Mouse (Mus musculus) kidney, adult 2 months (tissue): Measurements from ENCODE around the gene Ciz1. TPM values are rescaled to one million over a fixed set of nuclear protein-coding genes. Genes with fewer than 3 reads are reported as not detected.

Source experiments
- DNase-seq: peaks from one replicate; pipeline ENCODE4 v3.0.0; 2021
- H3K27ac ChIP-seq: fragments of 200-500 bp; 2 replicates; pipeline ENCODE4 v1.5.1; 2012; ENCODE audit warnings: low read depth, low read length, control low read depth, inconsistent platforms; ENCODE audit not compliant: insufficient read depth
- H3K27me3 ChIP-seq: fragments of 200-500 bp; replicated peaks from 2 replicates; pipeline ENCODE4 v1.6.1; 2012; ENCODE audit warnings: mild to moderate bottlenecking, moderate library complexity, low read length, inconsistent platforms; ENCODE audit not compliant: control insufficient read depth, insufficient read depth
- H3K36me3 ChIP-seq: fragments of 200-500 bp; 2 replicates; pipeline ENCODE4 v1.6.1; 2012; ENCODE audit warnings: mild to moderate bottlenecking, moderate library complexity, low read length, inconsistent platforms; ENCODE audit not compliant: control insufficient read depth, insufficient read depth
- H3K4me1 ChIP-seq: fragments of 200-500 bp; 2 replicates; pipeline ENCODE4 v1.6.1; 2011; ENCODE audit warnings: low read length; ENCODE audit not compliant: control insufficient read depth, insufficient read depth
- H3K4me3 ChIP-seq: fragments of 200-500 bp; 2 replicates; pipeline ENCODE4 v1.5.1; 2011; ENCODE audit warnings: mild to moderate bottlenecking, low read depth, low read length, control low read depth; ENCODE audit not compliant: insufficient read depth
- CTCF ChIP-seq: fragments of 200-500 bp; conservative IDR thresholded peaks from 2 replicates; pipeline ENCODE4 v1.5.1; 2011; ENCODE audit warnings: low read depth, mild to moderate bottlenecking, control low read depth, low read length, moderate library complexity, mixed read lengths; ENCODE audit not compliant: insufficient read depth, insufficient read length
- POLR2A ChIP-seq: fragments of 200-500 bp; IDR thresholded peaks from one replicate; pipeline ENCODE4 v1.6.1; 2011; ENCODE audit warnings: low read depth, low read length, control low read depth
- WGBS: fragments of 180-500 bp; shearing (Covaris S2); methylation state at CpG from one replicate; pipeline ENCODE4 v1.1.7; 2018; 5-methylcytosine and 5-hydroxymethylcytosine counted together
- polyA plus RNA-seq: library from polyadenylated mRNA; depleted of rRNA; stranded (reverse); fragments of >200 nt; gene quantifications from 2 replicates; pipeline ENCODE4 v1.2.3, GENCODE M21; 2012

Ciz1 gene
- polyA plus RNA-seq, 1 experiment, result 130 TPM

GRCm38 (mm10) chr2:32332159-32332558 lies 20.0 kb upstream of the Ciz1 start:
- Histone ChIP-seq H3K36me3 (no peaks in the 10 kb centered on the region), H3K4me3 (no peak overlapping the region), H3K27ac (no peak overlapping the region), H3K27me3 (no peaks in the 10 kb centered on the region), H3K4me1 (no peaks in the 10 kb centered on the region)
- TF ChIP-seq CTCF (no peak), POLR2A (no peak)
- 89% methylated on average over 5 of the region's 5 CpGs for WGBS
- no peak for DNase-seq

DNA sequence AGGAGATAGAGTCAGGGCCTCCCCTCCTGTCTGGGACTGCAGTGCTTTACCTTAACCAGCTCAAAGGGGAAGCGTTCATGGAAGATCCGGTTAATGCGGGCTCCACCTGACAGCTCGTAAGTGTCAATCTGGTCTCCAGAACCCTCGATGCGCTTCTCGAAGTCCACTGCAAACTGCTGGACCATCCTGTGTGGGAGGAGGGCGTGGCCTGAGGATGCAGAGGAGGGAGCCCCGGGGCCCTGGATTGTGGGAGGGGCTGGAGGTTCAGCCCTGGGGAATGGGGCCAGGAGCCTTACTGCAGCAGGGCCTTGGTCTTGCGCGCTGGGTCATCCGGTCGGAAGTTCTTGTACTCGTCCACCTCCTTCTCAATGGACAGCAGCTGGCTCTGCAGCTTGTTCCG lies 16.2 kb upstream of the Ciz1 start:
- 42% methylated on average over 15 of the region's 15 CpGs for WGBS
- Histone ChIP-seq H3K27me3 (no peaks in the 10 kb centered on the region), H3K4me3 (no peak overlapping the region), H3K27ac (no peak overlapping the region), H3K36me3 (no peaks in the 10 kb centered on the region), H3K4me1 (no peaks in the 10 kb centered on the region)
- no peak for DNase-seq
- TF ChIP-seq CTCF (no peak), POLR2A (no peak)

- H3K27me3 ChIP-seq, result no peaks in the 10 kb centered on the region
- peak; percentile 36 for DNase-seq
- WGBS, result 51% methylated on average over 26 of the region's 26 CpGs
- H3K4me1 ChIP-seq, result no peaks in the 10 kb centered on the region
- H3K27ac ChIP-seq, result no peak overlapping the region
- no peaks in the 10 kb centered on the region for H3K36me3 ChIP-seq
- TF ChIP-seq CTCF, result no peak
- no peak overlapping the region for H3K4me3 ChIP-seq
Observed at GRCm38 (mm10) chr2:32339912-32340642, 12.1 kb upstream of the Ciz1 start.

DNA sequence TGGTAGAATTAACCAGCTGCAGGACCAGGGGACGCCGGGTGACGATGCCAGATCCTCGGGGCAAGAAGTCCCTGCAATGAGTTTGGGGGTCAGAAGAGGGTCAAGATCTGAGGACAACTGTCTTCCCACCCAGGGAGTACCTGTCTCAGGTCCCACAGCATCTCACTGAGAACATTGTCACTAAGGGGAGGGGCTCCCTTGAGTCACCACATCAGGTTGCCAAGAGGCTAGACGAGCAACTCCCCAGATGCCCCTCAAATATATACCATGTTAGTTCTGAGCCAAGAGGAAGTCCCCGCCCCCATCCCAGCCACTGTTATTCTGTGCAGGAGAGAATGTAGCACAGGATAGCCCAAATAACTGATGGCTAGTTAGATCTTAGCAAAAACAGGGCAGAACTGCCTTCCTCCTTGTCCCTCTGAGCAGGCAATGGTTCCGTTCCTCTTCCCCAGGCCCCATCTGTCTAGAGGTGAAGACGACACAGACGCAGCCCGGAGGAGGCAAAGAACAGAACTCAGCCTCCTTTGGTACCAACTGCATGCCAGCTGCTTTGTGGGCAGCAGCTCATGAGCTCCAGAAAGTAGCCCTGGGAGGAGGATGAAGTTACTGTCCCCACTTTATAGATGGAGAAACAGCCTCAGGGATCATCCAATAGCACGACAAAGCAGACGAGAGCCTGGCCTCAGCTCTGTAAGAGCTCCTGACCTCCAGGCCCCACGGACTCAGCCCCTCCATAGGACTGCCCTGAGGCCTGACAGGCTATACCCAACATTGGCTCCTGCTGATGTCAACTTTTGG lies 11.1 kb upstream of the Ciz1 start:
- WGBS, result 83% methylated on average over 13 of the region's 13 CpGs

DNA sequence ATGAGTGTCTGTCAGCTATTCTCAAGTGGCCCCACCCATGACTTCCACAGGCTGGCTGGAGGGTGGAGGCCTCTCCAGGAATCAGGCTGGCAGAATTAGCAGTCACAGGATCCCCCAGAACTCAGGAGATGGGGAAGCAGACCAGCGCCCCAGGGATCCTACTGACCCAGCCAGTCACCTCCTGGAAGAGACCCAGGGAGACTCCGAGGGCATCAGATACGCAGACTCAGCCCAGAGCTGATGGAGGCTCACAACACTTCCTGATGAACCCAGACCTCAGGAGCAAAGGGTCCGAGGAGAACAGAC lies 10.5 kb upstream of the Ciz1 start:
- Histone ChIP-seq H3K4me1 (no peaks in the 10 kb centered on the region), H3K4me3 (no peak overlapping the region), H3K27ac (no peak overlapping the region), H3K27me3 (no peaks in the 10 kb centered on the region), H3K36me3 (no peaks in the 10 kb centered on the region)
- 90% methylated on average over 4 of the region's 4 CpGs for WGBS
- DNase-seq, result no peak
- TF ChIP-seq POLR2A, result no peak
- TF ChIP-seq CTCF, result no peak

More for the DNA sequence above, 11.1 kb upstream of the Ciz1 start:
- TF ChIP-seq POLR2A, result no peak
- no peak for TF ChIP-seq CTCF
- Histone ChIP-seq H3K4me3 (no peak overlapping the region), H3K4me1 (no peaks in the 10 kb centered on the region), H3K27ac (no peak overlapping the region), H3K36me3 (no peaks in the 10 kb centered on the region), H3K27me3 (no peaks in the 10 kb centered on the region)
- DNase-seq, result no peak

DNA sequence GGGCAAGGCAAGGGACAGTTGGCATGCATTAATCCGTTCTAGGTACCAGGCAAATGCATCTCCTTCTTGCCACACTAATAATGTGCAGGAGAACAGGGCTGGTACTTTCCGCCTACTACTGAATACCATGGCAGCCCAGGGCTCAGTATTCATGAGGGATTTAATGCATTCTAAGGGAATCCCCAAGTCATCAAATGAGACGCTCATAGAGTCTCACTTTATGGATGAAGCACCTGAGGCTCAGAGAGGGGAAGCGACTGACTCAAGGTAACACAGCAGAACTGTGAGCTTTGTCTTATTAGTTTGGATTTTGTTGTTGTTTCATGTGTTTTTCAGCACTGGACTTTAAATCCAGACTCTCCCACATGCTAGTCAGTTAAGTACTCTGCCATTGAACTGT lies 10.1 kb upstream of the Ciz1 start:
- no peaks in the 10 kb centered on the region for H3K36me3 ChIP-seq
- TF ChIP-seq POLR2A, result no peak
- TF ChIP-seq CTCF, result no peak
- whole genome bisulfite sequencing, result 92% methylated on average over 4 of the region's 4 CpGs
- no peaks in the 10 kb centered on the region for H3K27me3 ChIP-seq
- no peak for DNase-seq
- no peak overlapping the region for H3K4me3 ChIP-seq
- no peaks in the 10 kb centered on the region for H3K4me1 ChIP-seq
- H3K27ac ChIP-seq, result no peak overlapping the region

- no peaks in the 10 kb centered on the region for H3K4me1 ChIP-seq
- H3K36me3 ChIP-seq, result no peaks in the 10 kb centered on the region
- no peak overlapping the region for H3K27ac ChIP-seq
- no peak for TF ChIP-seq CTCF
- WGBS, result 82% methylated on average over 6 of the region's 6 CpGs
- no peak overlapping the region for H3K4me3 ChIP-seq
- no peak for DNase-seq
- H3K27me3 ChIP-seq, result no peaks in the 10 kb centered on the region
Observed at GRCm38 (mm10) chr2:32342539-32343350, 9.4 kb upstream of the Ciz1 start.
